Mouse (Mus musculus) layer of hippocampus, adult 2 months (tissue): ENCODE data around the gene Tbc1d15. TPM values are rescaled to one million over a fixed set of nuclear protein-coding genes. Genes with fewer than 3 reads are reported as not detected.
A peak's percentile ranks its signal among the peaks of the same experiment; 100 is the strongest.
"Not testable (repeated sequence)": the region's sequence is repeated elsewhere in the genome, so short reads cannot be mapped to it uniquely, and the experiment has no call there.

Experiments used
- DNase-seq, 2 experiments: peaks; one replicate each; pipeline ENCODE4 v3.0.0; 2022; ENCODE audit warnings: low spot score in 2 of 2
- H3K27ac ChIP-seq: fragments of 200-600 bp; 2 replicates; pipeline ENCODE4 v1.8.1; 2022
- H3K4me3 ChIP-seq: fragments of 200-600 bp; 2 replicates; pipeline ENCODE4 v1.8.1; 2022; ENCODE audit warnings: mild to moderate bottlenecking
- CTCF ChIP-seq: fragments of 200-600 bp; conservative IDR thresholded peaks from 2 replicates; pipeline ENCODE4 v1.8.1; 2022; ENCODE audit warnings: antibody characterized with exemption, mild to moderate bottlenecking, moderate library complexity
- total RNA-seq, 2 experiments: library from RNA; stranded (reverse); gene quantifications; 2 replicates each; pipeline ENCODE4 v1.2.3; 2021

Gene Tbc1d15
- total RNA-seq, 2 experiments from 2014 or later, result 59.2 to 67.2 TPM

- Histone ChIP-seq H3K27ac (no peak overlapping the region), H3K4me3 (no peak overlapping the region)
- peak; percentile 64 for TF ChIP-seq CTCF
- DNase-seq, result no peak
Observed at GRCm38 (mm10) chr10:115232513-115232912, 18.8 kb downstream of the Tbc1d15 start.

- Histone ChIP-seq H3K4me3 (no peak overlapping the region), H3K27ac (no peak overlapping the region)
- no peak for DNase-seq
- TF ChIP-seq CTCF, result no peak
Observed at GRCm38 (mm10) chr10:115229023-115229422, 22.2 kb downstream of the Tbc1d15 start.

GRCm38 (mm10) chr10:115226586-115226985 lies 24.7 kb downstream of the Tbc1d15 start:
- no peak overlapping the region for H3K4me3 ChIP-seq
- TF ChIP-seq CTCF, result no peak
- DNase-seq, result no peak
- no peak overlapping the region for H3K27ac ChIP-seq

GRCm38 (mm10) chr10:115223845-115224244 lies 27.4 kb downstream of the Tbc1d15 start:
- 0 out of 2 replicates have a peak overlapping the region, but pooled peaks have one; percentile 8 for H3K27ac ChIP-seq
- no peak for TF ChIP-seq CTCF

GRCm38 (mm10) chr10:115212916-115213580 lies 38.2 kb downstream of the Tbc1d15 start:
- TF ChIP-seq CTCF, result no peak
- no peak for DNase-seq
- Histone ChIP-seq H3K27ac (no peak overlapping the region), H3K4me3 (no peak overlapping the region)

More at GRCm38 (mm10) chr10:115223845-115224244, 27.4 kb downstream of the Tbc1d15 start:
- H3K4me3 ChIP-seq, result no peak overlapping the region
- peak; percentile 16 to 43 for DNase-seq

- TF ChIP-seq CTCF, result no peak
- no peak overlapping the region for H3K27ac ChIP-seq
- no peak overlapping the region for H3K4me3 ChIP-seq
- DNase-seq, result no peak
Observed at GRCm38 (mm10) chr10:115205825-115206224, 45.4 kb downstream of the Tbc1d15 start.

- Histone ChIP-seq H3K27ac (no peak overlapping the region), H3K4me3 (no peak overlapping the region)
- no peak for TF ChIP-seq CTCF
- no peak for DNase-seq
Observed at GRCm38 (mm10) chr10:115205284-115205683, 46.0 kb downstream of the Tbc1d15 start.

- H3K27ac ChIP-seq, result no peak overlapping the region
- no peak for TF ChIP-seq CTCF
- no peak for DNase-seq
- no peak overlapping the region for H3K4me3 ChIP-seq
Observed at GRCm38 (mm10) chr10:115191214-115191613, 60.1 kb downstream of the Tbc1d15 start.

- H3K4me3 ChIP-seq, result no peak overlapping the region
- no peak for TF ChIP-seq CTCF
- no peak overlapping the region for H3K27ac ChIP-seq
- no peak for DNase-seq
Observed at GRCm38 (mm10) chr10:115187390-115187789, 63.9 kb downstream of the Tbc1d15 start.

GRCm38 (mm10) chr10:115184697-115185096 lies 66.6 kb downstream of the Tbc1d15 start, which contains the start of gene Tph2:
TSS of gene Tph2 (minus strand) at chr10:115185022.
- Histone ChIP-seq H3K27ac (no peak within 1 kb of the TSS), H3K4me3 (no peak within 1 kb of the TSS)
- TF ChIP-seq CTCF, result peak; percentile 84
- peak; percentile 46 to 63 for DNase-seq

- Histone ChIP-seq H3K4me3 (no peak overlapping the region), H3K27ac (no peak overlapping the region)
- DNase-seq, result no peak
- TF ChIP-seq CTCF, result no peak
Observed at GRCm38 (mm10) chr10:115181034-115181433, 70.2 kb downstream of the Tbc1d15 start.

- TF ChIP-seq CTCF, result peak; percentile 51
- H3K4me3 ChIP-seq, DNase-seq, H3K27ac ChIP-seq: not testable (repeated sequence)
Observed at GRCm38 (mm10) chr10:115178019-115178418, 73.2 kb downstream of the Tbc1d15 start.

GRCm38 (mm10) chr10:115175591-115175991 lies 75.7 kb downstream of the Tbc1d15 start:
- DNase-seq, result peak in 1 of 2 experiments; percentile 24
- peak overlapping the region; percentile 40 for H3K4me3 ChIP-seq
- no peak overlapping the region for H3K27ac ChIP-seq
- no peak for TF ChIP-seq CTCF

- H3K27ac ChIP-seq, result no peak overlapping the region
- no peak for TF ChIP-seq CTCF
- no peak for DNase-seq
- H3K4me3 ChIP-seq, result no peak overlapping the region
Observed at GRCm38 (mm10) chr10:115173336-115173735, 77.9 kb downstream of the Tbc1d15 start.
